Mouse (Mus musculus) spleen, adult 2 months (tissue): ENCODE data around the gene Zbtb1. TPM values are rescaled to one million over a fixed set of nuclear protein-coding genes. Genes with fewer than 3 reads are reported as not detected.
A peak's percentile ranks its signal among the peaks of the same experiment; 100 is the strongest.
"Not testable (repeated sequence)": the region's sequence is repeated elsewhere in the genome, so short reads cannot be mapped to it uniquely, and the experiment has no call there.

Source experiments
- DNase-seq, 2 experiments: peaks; one replicate each; pipeline versions ENCODE4 v3.0.0 to v3.0.0-alpha.2; 2012 to 2021; ENCODE audit warnings: low spot score in 2 of 2, low read depth in 1 of 2
- H3K27ac ChIP-seq: fragments of 200-500 bp; 2 replicates; pipeline ENCODE4 v1.5.1; 2012; ENCODE audit warnings: low read length, inconsistent platforms; ENCODE audit not compliant: insufficient read depth
- H3K27me3 ChIP-seq: fragments of 200-500 bp; 2 replicates; pipeline ENCODE4 v1.6.1; 2012; ENCODE audit warnings: mild to moderate bottlenecking, moderate library complexity, low read length, inconsistent platforms; ENCODE audit not compliant: control insufficient read depth, insufficient read depth
- H3K36me3 ChIP-seq: fragments of 200-500 bp; 2 replicates; pipeline ENCODE4 v1.6.1; 2012; ENCODE audit warnings: mild to moderate bottlenecking, low read length, inconsistent platforms; ENCODE audit not compliant: control insufficient read depth, insufficient read depth
- H3K4me1 ChIP-seq: fragments of 200-500 bp; 2 replicates; pipeline ENCODE4 v1.6.1; 2011; ENCODE audit warnings: inconsistent platforms; ENCODE audit not compliant: control insufficient read depth, insufficient read depth, insufficient read length
- H3K4me3 ChIP-seq: fragments of 200-500 bp; 2 replicates; pipeline ENCODE4 v1.5.1; 2011; ENCODE audit warnings: mild to moderate bottlenecking, inconsistent platforms; ENCODE audit not compliant: insufficient read depth, insufficient read length; ENCODE audit errors: extremely low read depth
- CTCF ChIP-seq: fragments of 200-500 bp; IDR thresholded peaks from 2 replicates; pipeline ENCODE4 v1.5.1; 2011; ENCODE audit warnings: mild to moderate bottlenecking, inconsistent platforms; ENCODE audit not compliant: insufficient read depth, insufficient read length, insufficient replicate concordance; ENCODE audit errors: extremely low read depth
- POLR2A ChIP-seq: fragments of 200-500 bp; IDR thresholded peaks from 2 replicates; pipeline ENCODE4 v1.6.1; 2011; ENCODE audit warnings: low read depth, low read length, inconsistent platforms
- WGBS: fragments of 180-500 bp; shearing (Covaris S2); methylation state at CpG from one replicate; pipeline ENCODE4 v1.1.7; 2018; 5-methylcytosine and 5-hydroxymethylcytosine counted together
- polyA plus RNA-seq: library from polyadenylated mRNA; depleted of rRNA; stranded (reverse); fragments of >200 nt; gene quantifications from 2 replicates; pipeline ENCODE4 v1.2.3, GENCODE M21; 2012; rRNA removed

Gene Zbtb1
- polyA plus RNA-seq, 1 experiment = 2.1 TPM

DNA sequence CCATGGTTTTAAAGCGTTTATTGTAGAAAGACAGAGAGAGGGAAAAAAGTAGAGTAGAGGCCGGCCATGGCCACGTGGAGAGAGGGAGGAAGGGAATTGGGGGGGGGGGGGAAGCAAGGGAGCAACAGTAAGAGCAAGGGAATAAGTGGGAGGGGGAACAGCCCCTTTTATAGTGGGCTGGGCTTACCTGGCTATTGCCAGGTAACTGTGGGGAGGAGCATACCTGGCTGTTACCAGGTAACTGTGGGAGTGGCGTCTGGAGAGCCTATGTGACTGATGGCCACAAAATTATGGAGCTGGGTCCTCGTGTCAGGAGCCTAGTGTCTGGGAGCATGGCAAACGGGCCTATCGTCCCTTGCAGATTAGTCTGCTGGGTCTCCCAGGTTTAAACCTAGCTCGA lies 65.5 kb downstream of the Zbtb1 start:
- TF ChIP-seq POLR2A (no peak), CTCF (no peak)
- no peak overlapping the region for H3K4me3 ChIP-seq
- DNase-seq = no peak
- no peaks in the 10 kb centered on the region; the same call in 1 of the 2 replicates for H3K4me1 ChIP-seq
- WGBS = 66% methylated on average over 8 of the region's 8 CpGs
- H3K36me3 ChIP-seq = no peaks in the 10 kb centered on the region
- H3K27me3 ChIP-seq = peaks cover 6% of the 10 kb centered on the region; the same call in 1 of the 2 replicates
- no peak overlapping the region for H3K27ac ChIP-seq

DNA sequence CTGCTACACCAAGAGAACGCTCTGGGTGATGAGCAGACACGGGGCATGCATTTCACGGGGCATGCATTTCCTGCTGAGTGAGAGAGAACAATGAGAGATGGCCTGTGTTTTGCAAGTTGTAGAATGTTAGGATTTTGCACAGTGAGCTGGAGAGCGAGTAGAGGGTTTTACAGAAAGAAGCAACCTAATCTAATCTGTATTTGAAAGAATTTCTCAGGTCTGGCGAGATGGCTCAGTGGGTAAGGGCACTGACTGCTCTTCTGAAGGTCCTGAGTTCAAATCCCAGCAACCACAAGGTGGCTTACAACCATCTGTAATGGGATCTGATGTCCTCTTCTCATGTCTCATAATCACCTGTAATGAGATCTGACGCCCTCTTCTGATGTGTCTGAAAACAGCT lies 73.4 kb downstream of the Zbtb1 start:
- not testable (repeated sequence) for H3K4me1 ChIP-seq, H3K27ac ChIP-seq, H3K36me3 ChIP-seq, H3K27me3 ChIP-seq, DNase-seq, H3K4me3 ChIP-seq
- 72% methylated on average over 6 of the region's 6 CpGs for WGBS

DNA sequence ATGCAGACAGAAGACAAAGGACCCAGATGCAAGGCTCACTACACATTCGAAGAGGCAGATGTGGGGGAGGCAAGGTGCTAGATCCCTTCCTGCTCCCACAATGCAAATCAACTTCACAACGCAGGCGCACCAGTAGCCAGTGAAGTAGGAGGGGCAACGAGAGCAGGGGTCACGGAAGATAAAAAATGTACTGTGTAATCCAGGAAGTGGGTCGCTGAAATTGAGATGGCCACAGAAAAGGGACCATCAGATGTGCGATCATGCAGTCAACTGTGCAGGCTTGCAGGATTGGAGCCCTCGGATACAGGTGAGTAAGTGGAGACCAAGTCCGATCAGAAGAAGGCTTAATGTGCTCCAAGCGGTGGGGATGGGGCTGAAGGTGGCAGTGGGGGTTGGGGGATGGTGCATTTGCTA lies 74.3 kb downstream of the Zbtb1 start:
- Histone ChIP-seq H3K27ac (no peak overlapping the region), H3K27me3 (no peaks in the 10 kb centered on the region), H3K4me3 (peak overlapping the region; percentile 41; the same call in 1 of the 2 replicates), H3K36me3 (no peaks in the 10 kb centered on the region), H3K4me1 (no peaks in the 10 kb centered on the region)
- no peak for DNase-seq
- 61% methylated on average over 10 of the region's 10 CpGs for WGBS
- TF ChIP-seq CTCF (no peak), POLR2A (no peak)

DNA sequence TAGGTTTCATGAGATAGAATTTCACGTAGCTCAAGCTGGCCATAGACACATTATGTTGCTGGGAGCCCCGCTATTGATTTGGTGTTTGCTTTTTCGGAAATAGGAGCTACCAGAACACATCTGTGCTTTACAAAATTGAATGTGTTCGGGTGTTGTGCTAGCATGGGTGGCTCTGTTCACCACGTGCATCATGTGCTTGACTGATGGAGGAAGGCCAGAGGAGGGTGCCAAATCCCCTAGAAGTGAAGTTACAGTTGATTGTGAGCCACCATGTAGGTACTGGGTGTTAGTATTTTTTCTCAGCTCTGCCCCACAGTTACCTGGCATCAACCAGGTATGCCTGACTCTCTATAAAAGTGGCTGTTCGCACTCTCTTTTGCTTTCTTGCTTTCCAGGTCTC lies 74.8 kb downstream of the Zbtb1 start:
- no peaks in the 10 kb centered on the region for H3K36me3 ChIP-seq
- H3K4me3 ChIP-seq = no peak overlapping the region
- H3K27me3 ChIP-seq = no peaks in the 10 kb centered on the region
- H3K4me1 ChIP-seq = no peaks in the 10 kb centered on the region
- WGBS = 74% methylated on average over 6 of the region's 6 CpGs
- TF ChIP-seq POLR2A (no peak), CTCF (no peak)
- no peak for DNase-seq
- no peak overlapping the region for H3K27ac ChIP-seq

DNA sequence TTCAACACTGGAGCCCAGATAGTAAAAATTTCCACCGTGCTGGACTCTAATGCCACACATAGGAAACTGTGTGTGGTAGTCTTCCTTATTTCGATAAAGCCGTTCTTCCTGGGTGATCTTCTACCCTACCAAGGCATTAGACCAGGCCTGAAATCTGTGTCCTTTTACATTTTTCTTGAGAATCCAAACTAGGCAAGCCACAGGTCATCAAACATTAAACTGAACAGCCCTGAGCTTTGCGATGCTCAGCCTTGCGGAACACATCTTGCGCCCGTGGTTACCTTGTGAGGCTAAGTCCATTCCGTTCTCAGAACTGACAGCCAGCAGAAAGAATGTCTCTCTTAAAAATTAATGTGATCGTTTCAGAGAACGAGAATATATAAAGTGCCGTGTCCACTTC lies 76.1 kb downstream of the Zbtb1 start:
- no peak for DNase-seq
- H3K4me3 ChIP-seq = no peak overlapping the region
- H3K27me3 ChIP-seq = no peaks in the 10 kb centered on the region
- no peaks in the 10 kb centered on the region for H3K4me1 ChIP-seq
- H3K36me3 ChIP-seq = no peaks in the 10 kb centered on the region
- H3K27ac ChIP-seq = no peak overlapping the region
- WGBS = 88% methylated on average over 11 of the region's 11 CpGs
- TF ChIP-seq CTCF (no peak), POLR2A (no peak)

Other genes with a start within 250 kb of the Zbtb1 start
- 0.02 TPM in 2 replicates for gene Esr2, start 193.0 kb upstream of the Zbtb1 start, polyA plus RNA-seq
- gene Tex21, start 123.5 kb upstream of the Zbtb1 start, polyA plus RNA-seq = not detected in 2 replicates
- gene Mthfd1, start 115.0 kb upstream of the Zbtb1 start, polyA plus RNA-seq = 15.1 and 17.3 TPM in 2 replicates
- gene Akap5, start 45.4 kb upstream of the Zbtb1 start, polyA plus RNA-seq = 0.22 and 0.29 TPM in 2 replicates
- gene Zbtb25, start 664 bp upstream of the Zbtb1 start, polyA plus RNA-seq = 6.9 and 7.5 TPM in 2 replicates
- gene Hspa2, start 33.9 kb downstream of the Zbtb1 start, polyA plus RNA-seq = 3.8 and 6.0 TPM in 2 replicates
- not detected in 2 replicates for gene Ppp1r36, start 47.3 kb downstream of the Zbtb1 start, polyA plus RNA-seq
- gene Plekhg3, start 160.6 kb downstream of the Zbtb1 start, polyA plus RNA-seq = 15.3 and 17.3 TPM in 2 replicates